Mouse (Mus musculus) heart, adult 8-10 months (tissue): ENCODE results near the gene Prkch. TPM values are rescaled to one million over a fixed set of nuclear protein-coding genes. Genes with fewer than 3 reads are reported as not detected.

Experiments
- DNase-seq: peaks from one replicate; pipeline ENCODE4 v3.0.0; 2022; ENCODE audit warnings: low spot score
- total RNA-seq, 4 experiments: library from RNA; stranded (reverse); gene quantifications; 2 replicates each; pipeline ENCODE4 v1.2.4; 2022

Prkch gene
- total RNA-seq, 4 experiments from 2014 or later: 14.1 to 19.8 (median 15.4) TPM

DNA sequence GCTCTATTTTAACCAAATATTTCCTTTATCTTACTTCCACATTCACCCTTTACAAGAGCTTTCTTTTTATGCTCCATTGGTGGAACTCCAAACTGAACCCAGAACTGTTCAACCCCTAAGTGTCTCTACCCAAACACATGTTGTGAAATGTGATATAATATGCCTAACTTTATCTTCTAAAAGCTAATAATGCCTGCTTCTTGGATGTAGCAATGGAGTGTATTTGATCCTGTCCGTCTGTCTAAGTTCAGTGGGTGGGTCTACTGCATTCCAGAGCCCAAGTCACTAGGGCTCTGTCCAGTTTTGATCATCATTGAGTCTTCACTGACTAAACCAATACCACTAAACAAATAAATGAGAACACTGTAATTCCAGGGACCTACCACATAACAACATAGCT is 240.2 kb downstream of the Prkch start:
- no peak for DNase-seq

Other genes with a start within 250 kb of the Prkch start
- gene Tmem30b, start 38.4 kb upstream of the Prkch start, total RNA-seq: under 1 TPM; 0.27 to 0.53 (median 0.42) TPM